Mouse (Mus musculus): ENCODE measurements around the gene Gmfg. TPM values are rescaled to one million over a fixed set of nuclear protein-coding genes. Genes with fewer than 3 reads are reported as not detected.

The Gmfg gene
- polyA plus RNA-seq (2021; fragmentation: Nextera tagmentation) = 6.8 and 7.5 TPM in 2 replicates
- long read RNA-seq, experiment 1, partial matches to known transcripts = 1 of 1 reads
- long read RNA-seq, experiment 1, other reads (novel, unspliced or antisense) = 0 of 1 reads
- long read RNA-seq, experiment 2 = 0 reads

DNA sequence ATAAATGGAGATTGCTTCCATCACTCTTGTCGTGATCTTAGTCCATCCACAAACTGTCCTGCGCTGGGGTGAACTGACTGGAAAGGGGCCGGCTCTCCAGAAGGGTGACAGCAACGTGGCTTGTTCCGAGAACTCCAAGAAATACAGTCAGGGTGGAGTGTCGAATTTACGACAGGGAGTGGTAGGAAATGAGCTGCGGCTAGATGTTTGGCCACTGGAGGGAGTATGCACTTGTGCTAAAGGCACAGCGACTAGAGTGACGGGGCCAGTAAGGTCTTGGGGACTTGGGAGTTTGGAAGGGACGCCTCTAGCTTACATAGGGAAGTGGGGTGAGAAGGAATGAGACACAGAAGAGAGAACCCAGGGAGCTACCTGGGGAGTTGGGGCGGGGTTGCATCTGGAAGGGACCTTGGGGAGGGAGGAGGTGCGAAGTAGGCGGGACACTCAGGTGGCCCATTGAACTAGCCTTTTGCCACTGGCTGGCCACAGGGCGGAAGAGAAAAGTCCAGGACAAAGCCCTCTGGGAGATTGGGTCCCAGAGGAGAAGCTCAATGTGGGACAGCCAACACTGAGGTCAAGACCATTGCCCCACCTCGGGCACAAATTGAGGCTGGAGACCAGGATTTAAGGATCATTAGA lies at the start of gene Gmfg:
Gene Gmfg, plus strand, starts transcription at position 516 of the 639 bp plus-strand sequence.

DNA sequence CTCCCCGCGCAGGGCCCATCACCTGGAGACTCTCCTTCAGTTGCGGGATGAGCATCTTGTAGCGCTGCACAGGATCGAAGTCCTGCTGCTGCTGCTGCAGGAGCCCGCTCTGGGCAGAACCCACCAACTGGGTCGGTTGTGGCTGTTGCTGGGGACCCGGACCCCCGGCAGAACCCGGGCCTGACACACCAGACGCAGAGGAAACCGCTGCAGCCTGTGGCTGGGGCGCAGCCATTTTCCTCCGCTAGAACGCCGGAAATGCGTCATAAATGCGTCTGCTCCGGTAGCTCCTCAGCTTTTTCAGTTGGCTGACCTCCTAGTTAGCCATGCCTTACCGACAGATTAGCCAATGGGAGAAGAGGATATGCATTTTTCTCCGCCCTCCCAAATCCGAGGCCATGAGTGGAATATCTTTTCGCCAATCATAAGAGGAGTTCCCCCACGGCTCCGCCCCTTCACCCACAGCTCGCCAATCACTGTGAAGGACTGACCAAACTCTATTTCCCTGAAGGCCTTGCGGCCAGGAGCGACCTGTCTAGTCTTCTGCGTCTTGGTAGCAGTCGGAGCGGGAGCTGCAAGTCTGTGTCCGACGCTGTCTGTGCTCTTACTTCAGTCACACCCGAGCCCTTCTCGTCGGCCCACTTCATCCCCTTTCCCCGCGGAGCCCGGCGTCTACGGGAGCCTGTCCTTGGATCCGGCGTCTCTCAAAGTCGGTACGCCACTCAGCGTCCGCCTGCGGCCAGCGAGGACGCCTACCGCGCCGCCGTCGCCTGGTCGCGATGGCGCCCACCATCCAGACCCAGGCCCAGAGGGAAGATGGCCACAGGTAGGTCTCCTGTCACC lies 44.6 kb upstream of the Gmfg start, which contains the start of the genes Med29 and Paf1:
Gene Med29, minus strand, starts transcription at position 280 of the 843 bp plus-strand sequence.
Gene Paf1, plus strand, starts transcription at position 523 of the 843 bp plus-strand sequence.

GRCm38 (mm10) chr7:28451531-28452360 lies 14.5 kb downstream of the Gmfg start, which contains the start of gene Lrfn1:
TSS of gene Lrfn1 (plus strand) at chr7:28451980.

Other genes with a start within 250 kb of the Gmfg start
- gene Eid2, start 169.6 kb upstream of the Gmfg start, polyA plus RNA-seq (2021; fragmentation: Nextera tagmentation) = 7.8 and 7.9 TPM in 2 replicates
- gene Eid2b, start 159.7 kb upstream of the Gmfg start, polyA plus RNA-seq (2021; fragmentation: Nextera tagmentation) = 28.2 and 31.5 TPM in 2 replicates
- gene Selenov, start 146.3 kb upstream of the Gmfg start, polyA plus RNA-seq (2021; fragmentation: Nextera tagmentation) = 0.78 and 1.5 TPM in 2 replicates
- 3.4 and 5.7 TPM in 2 replicates for gene Dll3, start 135.2 kb upstream of the Gmfg start, polyA plus RNA-seq (2021; fragmentation: Nextera tagmentation)
- 82.8 and 86.7 TPM in 2 replicates for gene Timm50, start 125.4 kb upstream of the Gmfg start, polyA plus RNA-seq (2021; fragmentation: Nextera tagmentation)
- 33.7 and 46.7 TPM in 2 replicates for gene Supt5, start 98.7 kb upstream of the Gmfg start, polyA plus RNA-seq (2021; fragmentation: Nextera tagmentation)
- gene Rps16, start 86.8 kb upstream of the Gmfg start, polyA plus RNA-seq (2021; fragmentation: Nextera tagmentation) = 1,578 and 1,706 TPM in 2 replicates
- 0.77 and 1.2 TPM in 2 replicates for gene Plekhg2, start 64.8 kb upstream of the Gmfg start, polyA plus RNA-seq (2021; fragmentation: Nextera tagmentation)
- gene Zfp36, start 57.2 kb upstream of the Gmfg start, polyA plus RNA-seq (2021; fragmentation: Nextera tagmentation) = 0.77 and 1.1 TPM in 2 replicates
- gene Med29, start 44.7 kb upstream of the Gmfg start, polyA plus RNA-seq (2021; fragmentation: Nextera tagmentation) = 77.7 and 79.7 TPM in 2 replicates
- gene Paf1, start 44.5 kb upstream of the Gmfg start, polyA plus RNA-seq (2021; fragmentation: Nextera tagmentation) = 40.4 and 52.6 TPM in 2 replicates
- gene Lrfn1, start 14.5 kb downstream of the Gmfg start, polyA plus RNA-seq (2021; fragmentation: Nextera tagmentation) = 4.0 and 4.4 TPM in 2 replicates
- gene Ifnl2, start 73.0 kb downstream of the Gmfg start, polyA plus RNA-seq (2021; fragmentation: Nextera tagmentation) = not detected in 2 replicates
- not detected in 2 replicates for gene Ifnl3, start 85.4 kb downstream of the Gmfg start, polyA plus RNA-seq (2021; fragmentation: Nextera tagmentation)
- gene Sycn, start 103.4 kb downstream of the Gmfg start, polyA plus RNA-seq (2021; fragmentation: Nextera tagmentation) = not detected in 2 replicates
- gene Nccrp1, start 109.8 kb downstream of the Gmfg start, polyA plus RNA-seq (2021; fragmentation: Nextera tagmentation) = not detected in 2 replicates
- 9.2 and 10.0 TPM in 2 replicates for gene Samd4b, start 160.7 kb downstream of the Gmfg start, polyA plus RNA-seq (2021; fragmentation: Nextera tagmentation)
- gene Pak4, start 160.7 kb downstream of the Gmfg start, polyA plus RNA-seq (2021; fragmentation: Nextera tagmentation) = 6.1 and 6.2 TPM in 2 replicates
- 1.0 and 1.2 TPM in 2 replicates for gene Acp7, start 193.9 kb downstream of the Gmfg start, polyA plus RNA-seq (2021; fragmentation: Nextera tagmentation)

Data from layer of hippocampus, adult 6 months (tissue).